Mouse (Mus musculus) liver, embryonic 16.5 days (tissue): Measurements from ENCODE around the gene Ap1b1. TPM values are rescaled to one million over a fixed set of nuclear protein-coding genes. Genes with fewer than 3 reads are reported as not detected.
A peak's percentile ranks its signal among the peaks of the same experiment; 100 is the strongest.

ENCODE experiments used
- ATAC-seq: fragments of 200-750 bp; cut with Nextera tagmentation; 2 replicates; pipeline ENCODE4 v1.8.0; 2017; ENCODE audit warnings: low read depth, mild to moderate bottlenecking, moderate number of reproducible peaks, moderate library complexity
- H3K27ac ChIP-seq: fragments of 300-500 bp; sonication (generic); 2 replicates; pipeline ENCODE4 v1.5.1; 2014; ENCODE audit warnings: mild to moderate bottlenecking, low read length
- H3K27me3 ChIP-seq: fragments of 300-500 bp; sonication (generic); 2 replicates; pipeline ENCODE4 v1.6.1; 2014; ENCODE audit warnings: low read depth, low read length, mixed read lengths; ENCODE audit not compliant: control insufficient read depth, insufficient read depth
- H3K36me3 ChIP-seq: fragments of 300-500 bp; sonication (generic); 2 replicates; pipeline ENCODE4 v1.6.1; 2014; ENCODE audit warnings: mild to moderate bottlenecking; ENCODE audit not compliant: control insufficient read depth, insufficient read depth
- H3K4me1 ChIP-seq: fragments of 300-500 bp; sonication (generic); 2 replicates; pipeline ENCODE4 v1.6.1; 2014; ENCODE audit warnings: low read depth, low read length, mixed read lengths; ENCODE audit not compliant: control insufficient read depth
- H3K4me2 ChIP-seq: fragments of 300-500 bp; sonication (generic); 2 replicates; pipeline ENCODE4 v1.6.1; 2014; ENCODE audit warnings: low read depth, low read length, mixed read lengths
- H3K4me3 ChIP-seq: fragments of 300-500 bp; sonication (generic); 2 replicates; pipeline ENCODE4 v1.5.1; 2014; ENCODE audit warnings: low read depth, mild to moderate bottlenecking, low read length
- H3K9ac ChIP-seq: fragments of 300-500 bp; sonication (generic); 2 replicates; pipeline ENCODE4 v1.6.1; 2014; ENCODE audit warnings: low read depth, low read length
- H3K9me3 ChIP-seq: fragments of 300-500 bp; sonication (generic); replicated peaks from 2 replicates; pipeline ENCODE4 v1.6.1; 2016; ENCODE audit warnings: low read length; ENCODE audit not compliant: control insufficient read depth
- WGBS: fragments of 180-500 bp; shearing (Covaris S2); extraction: QIAGEN DNeasy Blood & Tissue Kit; methylation state at CpG from one replicate; pipeline ENCODE4 v1.1.7; 2014; ENCODE audit not compliant: insufficient replicate concordance; 5-methylcytosine and 5-hydroxymethylcytosine counted together
- polyA plus RNA-seq: library from polyadenylated mRNA; unstranded; fragments of >200 nt; fragmentation: Nextera tagmentation; extraction: Ambion mirVana; gene quantifications from 2 replicates; pipeline ENCODE4 v1.2.1, GENCODE M21; 2015

The Ap1b1 gene
- polyA plus RNA-seq = 78.9 and 81.7 TPM in 2 replicates

DNA sequence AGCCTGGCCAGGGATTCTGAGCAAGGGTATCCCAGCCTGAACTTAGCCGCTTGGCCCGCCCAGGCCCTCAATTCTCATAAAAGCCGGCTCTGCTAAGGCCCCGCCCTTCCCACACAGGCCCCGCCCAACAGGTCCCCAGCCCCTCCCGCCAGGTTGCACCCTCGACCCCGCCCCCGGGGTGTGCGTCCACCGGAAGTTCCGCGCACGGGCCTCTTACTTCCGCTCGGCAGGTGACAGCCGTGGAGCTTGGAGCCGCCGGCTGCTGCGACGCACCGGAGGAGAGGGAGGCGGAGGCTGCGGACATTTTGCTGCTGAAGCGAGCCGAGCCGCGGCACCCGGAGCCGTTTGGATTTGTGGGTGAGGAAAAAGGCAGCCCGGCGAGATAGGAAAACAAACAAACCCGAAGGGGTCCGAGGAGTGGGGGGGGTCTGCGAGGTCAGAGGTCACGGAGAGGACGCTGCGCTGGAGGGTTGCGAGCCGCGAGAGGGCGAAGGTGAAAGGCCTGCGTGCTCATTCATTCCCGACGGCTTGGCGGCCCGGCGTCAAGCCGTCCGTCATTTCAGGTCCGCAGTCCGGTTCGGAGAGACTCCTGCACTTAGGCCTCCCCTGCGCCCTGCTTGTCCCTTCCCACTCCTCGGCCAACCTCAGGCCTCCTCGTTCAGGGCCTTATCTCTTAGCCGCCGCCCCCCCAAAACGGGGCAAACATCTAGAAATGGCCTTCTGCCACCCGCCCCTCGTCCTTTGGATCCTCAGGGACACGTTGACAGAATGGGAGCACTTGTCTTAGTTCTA is at the start of gene Ap1b1:
Gene Ap1b1 (plus strand): TSS at position 130 of the 792 bp plus-strand sequence.
- H3K4me1 ChIP-seq = peaks cover 38% of the 10 kb centered on the region
- ATAC-seq = peak; percentile 97
- WGBS = under 1% methylated on average over 61 of the region's 62 CpGs
- H3K4me2 ChIP-seq = peak within 1 kb of the TSS; percentile 80
- H3K36me3 ChIP-seq = no peaks in the 10 kb centered on the region
- no peaks in the 10 kb centered on the region for H3K9me3 ChIP-seq
- peak within 1 kb of the TSS; percentile 79 for H3K4me3 ChIP-seq
- peak within 1 kb of the TSS; percentile 79 for H3K9ac ChIP-seq
- H3K27ac ChIP-seq = peak within 1 kb of the TSS; percentile 78
- H3K27me3 ChIP-seq = no peaks in the 10 kb centered on the region

DNA sequence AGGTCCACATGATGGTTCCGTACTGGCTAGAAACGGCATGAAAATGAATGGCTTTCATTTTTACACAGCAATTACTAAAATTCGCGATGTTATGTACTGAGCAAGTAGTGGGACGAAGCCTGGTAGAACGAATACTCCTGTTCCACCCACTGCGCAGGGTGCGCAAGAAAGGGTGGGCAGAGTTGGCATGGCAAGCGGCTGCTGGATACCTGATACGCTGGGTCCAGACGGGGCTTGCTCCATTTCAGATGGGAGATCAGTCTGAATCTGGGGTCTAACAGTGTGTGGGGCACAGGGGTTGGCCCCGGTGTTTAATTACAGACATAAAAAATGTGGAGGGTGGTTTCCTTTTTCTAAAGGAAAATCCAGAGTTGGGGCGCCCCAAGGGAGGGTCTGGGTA is 40.1 kb upstream of the Ap1b1 start:
- no peaks in the 10 kb centered on the region for H3K36me3 ChIP-seq
- H3K9ac ChIP-seq = no peak overlapping the region
- H3K9me3 ChIP-seq = no peaks in the 10 kb centered on the region
- H3K4me1 ChIP-seq = peaks cover 13% of the 10 kb centered on the region
- peaks cover 66% of the 10 kb centered on the region for H3K27me3 ChIP-seq
- no peak overlapping the region for H3K4me3 ChIP-seq
- 37% methylated on average over 13 of the region's 13 CpGs for WGBS
- no peak for ATAC-seq
- H3K27ac ChIP-seq = no peak overlapping the region
- no peak overlapping the region for H3K4me2 ChIP-seq

DNA sequence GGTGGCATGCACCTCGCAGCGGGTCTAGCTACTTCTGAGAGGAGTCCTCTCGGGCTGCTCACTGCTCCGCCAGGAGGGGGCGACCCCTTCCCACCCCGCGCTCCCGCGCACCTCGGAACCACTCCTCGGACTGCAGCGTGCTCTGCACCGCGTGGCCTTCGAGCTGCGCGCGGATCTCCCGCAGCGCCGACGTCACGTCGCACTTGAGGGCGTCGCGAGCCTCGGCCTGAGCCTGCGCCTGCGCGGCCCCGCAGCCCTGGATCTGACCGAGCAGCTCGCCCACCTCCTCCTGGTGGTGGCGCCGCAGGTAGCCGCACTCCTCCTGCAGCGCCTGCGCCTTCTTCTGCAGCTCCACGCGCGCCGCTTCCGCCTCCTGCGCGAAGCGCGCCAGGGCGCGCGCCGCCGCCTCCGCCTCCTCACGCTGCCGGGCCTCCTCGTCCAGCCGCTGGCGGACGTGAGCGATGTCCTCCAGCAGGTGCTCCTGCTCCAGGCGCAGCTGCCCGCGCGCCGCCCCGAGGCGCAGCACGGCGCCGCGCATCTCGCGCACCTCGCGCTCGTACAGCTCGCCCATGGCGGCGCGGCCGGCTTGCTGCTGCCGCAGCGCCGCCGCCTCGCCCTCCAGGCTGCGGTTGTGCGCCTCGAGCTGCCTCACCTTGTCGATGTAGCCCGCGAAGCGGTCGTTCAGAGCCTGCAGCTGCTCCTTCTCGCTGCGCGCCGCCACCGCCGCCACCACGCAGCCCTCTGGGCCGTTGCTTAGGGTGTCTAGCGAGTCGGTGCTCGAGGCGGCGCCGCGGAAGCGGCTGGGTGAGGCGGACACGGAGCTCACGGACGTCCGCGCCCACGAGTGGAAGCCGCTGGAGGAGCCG is 39.4 kb upstream of the Ap1b1 start:
- Histone ChIP-seq H3K4me3 (peak overlapping the region; percentile 47), H3K36me3 (no peaks in the 10 kb centered on the region), H3K9ac (no peak overlapping the region), H3K9me3 (no peaks in the 10 kb centered on the region), H3K4me1 (peaks cover 13% of the 10 kb centered on the region), H3K27ac (no peak overlapping the region), H3K4me2 (peak overlapping the region; percentile 69), H3K27me3 (peaks cover 73% of the 10 kb centered on the region)
- WGBS = under 1% methylated on average over 92 of the region's 120 CpGs
- ATAC-seq = peak; percentile 32; the same call in 1 of the 2 replicates

DNA sequence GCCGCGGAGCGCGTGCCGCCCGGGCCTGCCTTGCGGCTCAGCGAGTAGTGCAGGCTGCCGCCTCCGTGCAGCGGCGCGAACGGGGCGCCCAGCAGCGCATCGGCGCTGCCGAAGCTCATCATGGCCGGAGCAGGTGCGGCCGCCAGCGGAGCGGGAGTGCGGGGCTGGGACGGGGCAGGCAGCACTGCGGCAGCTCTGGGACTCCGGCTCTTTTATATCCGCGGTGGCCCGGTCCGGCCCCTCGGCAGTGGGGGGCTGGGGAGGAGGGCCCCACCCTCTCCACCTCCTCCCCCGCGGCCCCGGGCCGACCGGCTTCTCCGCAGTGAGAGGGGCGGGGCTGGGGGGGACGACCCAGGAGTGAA is 38.8 kb upstream of the Ap1b1 start, which contains the start of gene Nefh:
Gene Nefh (minus strand): TSS at position 252 of the 362 bp plus-strand sequence.
- H3K4me2 ChIP-seq = peak within 1 kb of the TSS; percentile 69
- H3K27ac ChIP-seq = no peak within 1 kb of the TSS
- H3K4me3 ChIP-seq = peak within 1 kb of the TSS; percentile 47
- H3K4me1 ChIP-seq = peaks cover 13% of the 10 kb centered on the region
- under 1% methylated on average over 32 of the region's 41 CpGs for WGBS
- H3K27me3 ChIP-seq = peaks cover 78% of the 10 kb centered on the region
- no peak within 1 kb of the TSS for H3K9ac ChIP-seq
- no peaks in the 10 kb centered on the region for H3K9me3 ChIP-seq
- ATAC-seq = no peak
- no peaks in the 10 kb centered on the region for H3K36me3 ChIP-seq

DNA sequence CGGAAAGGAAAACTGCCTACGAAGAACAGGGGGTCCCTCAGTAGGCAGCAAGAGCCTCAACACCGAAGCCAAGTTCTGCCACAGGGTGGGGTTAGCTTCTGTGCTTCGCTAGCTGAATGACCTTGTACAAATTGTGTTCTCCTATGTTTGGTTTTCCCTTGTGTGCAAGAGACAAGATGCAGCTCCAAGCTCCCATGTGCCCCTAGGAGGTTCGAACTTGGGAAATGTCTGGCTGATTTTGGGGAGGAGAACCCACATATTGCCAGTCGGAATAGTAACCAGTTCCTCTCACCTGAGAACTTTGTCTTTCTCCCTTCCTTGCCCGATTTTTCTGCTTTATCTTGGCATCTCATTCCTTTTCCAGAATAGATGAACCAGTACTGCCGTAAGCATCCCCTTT is 37.8 kb upstream of the Ap1b1 start:
- Histone ChIP-seq H3K27ac (no peak overlapping the region), H3K9ac (no peak overlapping the region), H3K4me2 (no peak overlapping the region), H3K9me3 (no peaks in the 10 kb centered on the region), H3K4me1 (peaks cover 13% of the 10 kb centered on the region), H3K4me3 (no peak overlapping the region), H3K36me3 (no peaks in the 10 kb centered on the region), H3K27me3 (peaks cover 87% of the 10 kb centered on the region)
- no peak for ATAC-seq
- 29% methylated on average over 8 of the region's 8 CpGs for WGBS

DNA sequence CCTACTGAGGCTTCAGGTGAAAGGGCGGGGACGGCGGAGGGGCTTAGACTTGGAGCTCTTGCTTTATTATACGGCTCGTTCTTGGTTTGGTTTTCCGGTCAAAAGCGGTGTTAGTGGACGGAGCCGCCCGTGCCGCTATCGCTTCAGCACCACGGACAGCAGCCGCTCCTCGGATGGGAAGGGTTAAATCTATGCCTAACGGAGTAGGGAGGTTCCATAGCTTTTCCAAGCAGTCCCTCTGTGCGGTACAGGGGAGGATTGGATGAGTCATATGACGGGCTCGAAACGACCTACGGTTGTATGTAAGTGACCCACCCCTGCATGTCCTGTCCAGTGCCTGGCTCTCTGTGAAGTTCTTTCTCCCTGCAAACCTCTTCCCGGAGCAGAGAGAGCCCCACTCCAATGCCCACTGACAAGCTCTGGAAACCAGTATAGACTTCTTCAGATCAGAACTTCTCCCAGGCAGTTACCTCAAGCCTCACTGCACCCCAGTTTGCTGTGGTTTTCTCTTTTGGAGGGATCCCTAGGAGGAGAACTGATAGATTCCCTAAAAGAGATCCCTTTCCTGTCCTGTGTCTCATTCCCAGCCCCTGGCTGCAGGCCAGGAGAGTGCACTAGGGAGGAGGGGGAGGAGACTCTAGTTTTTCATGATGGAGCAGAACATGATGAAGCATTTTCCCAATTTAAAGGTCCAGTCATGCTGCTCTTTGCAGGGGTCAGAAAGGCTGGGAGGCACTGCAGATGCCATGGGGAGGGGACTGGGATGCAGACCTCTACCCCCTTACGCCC is 37.2 kb upstream of the Ap1b1 start:
- Histone ChIP-seq H3K4me3 (no peak overlapping the region), H3K36me3 (no peaks in the 10 kb centered on the region), H3K4me1 (peaks cover 13% of the 10 kb centered on the region), H3K27me3 (peaks cover 90% of the 10 kb centered on the region), H3K27ac (no peak overlapping the region), H3K9ac (no peak overlapping the region), H3K9me3 (no peaks in the 10 kb centered on the region), H3K4me2 (no peak overlapping the region)
- no peak for ATAC-seq
- 4% methylated on average over 23 of the region's 23 CpGs for WGBS

DNA sequence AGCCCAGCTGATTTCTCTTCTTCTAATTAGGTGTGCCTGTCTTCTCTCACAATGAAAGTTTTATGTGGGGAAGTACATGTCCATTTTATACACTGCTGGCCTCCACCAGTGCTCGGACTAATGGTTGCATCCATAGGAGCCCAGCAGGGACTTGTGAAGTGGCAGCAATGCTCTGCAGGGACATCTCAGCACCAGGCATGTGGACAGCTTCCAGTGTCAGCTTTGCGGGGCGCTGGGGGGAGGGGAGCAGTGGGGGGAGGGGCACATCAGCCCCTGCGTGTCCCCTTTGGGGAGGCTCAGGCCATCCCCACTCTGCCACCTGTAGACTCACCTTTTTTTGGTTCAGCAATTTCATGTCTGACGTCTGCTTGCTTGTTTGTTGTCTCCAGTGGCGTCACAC is 33.2 kb upstream of the Ap1b1 start:
- WGBS = 6% methylated on average over 6 of the region's 6 CpGs
- Histone ChIP-seq H3K4me1 (no peaks in the 10 kb centered on the region), H3K36me3 (no peaks in the 10 kb centered on the region), H3K4me3 (no peak overlapping the region), H3K9me3 (no peaks in the 10 kb centered on the region), H3K9ac (no peak overlapping the region), H3K27me3 (peaks cover 54% of the 10 kb centered on the region), H3K4me2 (no peak overlapping the region), H3K27ac (no peak overlapping the region)
- no peak for ATAC-seq

DNA sequence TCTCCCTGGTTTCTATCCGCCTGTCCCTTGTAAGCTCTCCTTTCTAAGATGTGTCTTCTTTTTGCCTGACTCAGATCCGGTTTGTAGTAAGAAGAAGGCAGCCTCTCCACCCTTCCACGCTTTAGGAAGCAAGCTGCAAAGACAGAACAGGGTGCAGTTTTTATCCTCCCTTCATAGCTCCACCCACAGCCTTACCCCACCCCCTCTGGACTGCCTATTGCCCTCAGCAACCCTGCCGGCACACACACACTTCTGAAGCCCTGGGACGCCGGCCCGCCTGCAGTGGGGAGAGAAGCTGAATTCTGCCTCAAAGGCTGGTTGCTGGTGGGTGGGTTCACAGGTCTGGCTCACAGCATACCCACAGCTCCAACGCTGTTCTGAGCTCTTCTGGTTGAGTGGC is 32.7 kb upstream of the Ap1b1 start:
- 4% methylated on average over 8 of the region's 8 CpGs for WGBS
- no peak overlapping the region for H3K9ac ChIP-seq
- H3K27me3 ChIP-seq = peaks cover 49% of the 10 kb centered on the region
- no peak for ATAC-seq
- H3K36me3 ChIP-seq = no peaks in the 10 kb centered on the region
- no peak overlapping the region for H3K27ac ChIP-seq
- H3K9me3 ChIP-seq = no peaks in the 10 kb centered on the region
- H3K4me1 ChIP-seq = no peaks in the 10 kb centered on the region
- H3K4me3 ChIP-seq = no peak overlapping the region
- no peak overlapping the region for H3K4me2 ChIP-seq
